Mouse (Mus musculus) kidney, adult 2 months (tissue): ENCODE results near the gene Foxd2.

Source experiments
- CTCF ChIP-seq: fragments of 200-500 bp; conservative IDR thresholded peaks from 2 replicates; pipeline ENCODE4 v1.5.1; 2011; ENCODE audit warnings: low read depth, mild to moderate bottlenecking, control low read depth, low read length, moderate library complexity, mixed read lengths; ENCODE audit not compliant: insufficient read depth, insufficient read length
- POLR2A ChIP-seq: fragments of 200-500 bp; IDR thresholded peaks from one replicate; pipeline ENCODE4 v1.6.1; 2011; ENCODE audit warnings: low read depth, low read length, control low read depth

DNA sequence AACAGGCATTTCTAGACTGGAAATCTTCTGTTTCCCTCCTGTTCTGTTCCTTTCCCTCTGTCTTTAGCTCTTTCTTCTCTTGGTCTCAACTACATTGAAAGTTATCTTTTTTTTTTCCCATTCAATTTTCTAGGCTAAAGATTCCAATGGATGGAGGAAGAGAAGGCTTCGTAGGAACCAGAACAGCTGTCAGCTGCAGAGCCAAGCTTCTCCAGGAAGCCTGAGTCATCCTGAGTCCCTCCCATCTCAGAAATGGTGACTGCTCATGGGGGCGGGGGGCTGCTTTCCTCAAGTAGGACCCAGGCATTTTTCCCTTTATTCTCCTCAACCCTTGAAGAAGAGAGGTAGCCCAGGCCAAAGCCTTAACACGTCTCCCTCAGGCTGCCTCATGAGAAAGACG lies 7.4 kb upstream of the Foxd2 start:
- TF ChIP-seq CTCF (no peak), POLR2A (no peak)
